Mouse (Mus musculus) lung, embryonic 14.5 days (tissue): ENCODE measurements around the gene Ccn1. TPM values are rescaled to one million over a fixed set of nuclear protein-coding genes. Genes with fewer than 3 reads are reported as not detected.

Experiments
- ATAC-seq: fragments of 200-750 bp; cut with Nextera tagmentation; 2 replicates; pipeline ENCODE4 v1.8.0; 2017; ENCODE audit warnings: mild to moderate bottlenecking, moderate TSS enrichment, moderate library complexity; ENCODE audit not compliant: insufficient read depth
- DNase-seq: peaks from one replicate; pipeline ENCODE4 v3.0.0-alpha.2; 2015
- H3K27ac ChIP-seq: fragments of 300-500 bp; sonication (generic); 2 replicates; pipeline ENCODE4 v1.5.1; 2014; ENCODE audit warnings: low read depth, mild to moderate bottlenecking, moderate library complexity
- H3K27me3 ChIP-seq: fragments of 300-500 bp; sonication (generic); 2 replicates; pipeline ENCODE4 v1.6.1; 2014; ENCODE audit warnings: low read length, control low read depth; ENCODE audit not compliant: insufficient read depth
- H3K36me3 ChIP-seq: fragments of 300-500 bp; sonication (generic); 2 replicates; pipeline ENCODE4 v1.6.1; 2014; ENCODE audit warnings: control low read depth; ENCODE audit not compliant: insufficient read depth
- H3K4me1 ChIP-seq: fragments of 300-500 bp; sonication (generic); 2 replicates; pipeline ENCODE4 v1.6.1; 2014; ENCODE audit warnings: antibody characterized with exemption, control low read depth; ENCODE audit not compliant: insufficient read depth
- H3K4me2 ChIP-seq: fragments of 300-500 bp; sonication (generic); 2 replicates; pipeline ENCODE4 v1.6.1; 2014; ENCODE audit warnings: mild to moderate bottlenecking
- H3K4me3 ChIP-seq: fragments of 300-500 bp; sonication (generic); 2 replicates; pipeline ENCODE4 v1.5.1; 2014; ENCODE audit warnings: low read depth, low read length
- H3K9ac ChIP-seq: fragments of 300-500 bp; sonication (generic); 2 replicates; pipeline ENCODE4 v1.6.1; 2014
- H3K9me3 ChIP-seq: fragments of 300-500 bp; sonication (generic); 2 replicates; pipeline ENCODE4 v1.6.1; 2016; ENCODE audit warnings: low read depth, low read length, control low read depth
- CTCF ChIP-seq: IDR thresholded peaks from 2 replicates; pipeline ENCODE4 v1.5.1; 2016; ENCODE audit warnings: antibody characterized with exemption, low read depth
- WGBS: fragments of 180-500 bp; shearing (Covaris S2); extraction: QIAGEN DNeasy Blood & Tissue Kit; methylation state at CpG from one replicate; pipeline ENCODE4 v1.1.7; 2014; 5-methylcytosine and 5-hydroxymethylcytosine counted together
- polyA plus RNA-seq: library from polyadenylated mRNA; unstranded; fragments of >200 nt; fragmentation: Nextera tagmentation; extraction: Ambion mirVana; gene quantifications from 2 replicates; pipeline ENCODE4 v1.2.1, GENCODE M21; 2014

The Ccn1 gene
- polyA plus RNA-seq, 1 experiment from 2014 or later = 41.6 TPM

- H3K9me3 ChIP-seq = no peaks in the 10 kb centered on the region
- WGBS = 11% methylated on average over 6 of the region's 6 CpGs
- no peak overlapping the region for H3K9ac ChIP-seq
- TF ChIP-seq CTCF = no peak
- ATAC-seq = peak; percentile 70; the same call in 1 of the 2 replicates
- no peak overlapping the region for H3K4me2 ChIP-seq
- DNase-seq = peak; percentile 64
- H3K4me3 ChIP-seq = no peak overlapping the region
- H3K27ac ChIP-seq = 0 out of 2 replicates have a peak overlapping the region, but pooled peaks have one; percentile 9
- H3K36me3 ChIP-seq = no peaks in the 10 kb centered on the region
- peaks cover 13% of the 10 kb centered on the region for H3K4me1 ChIP-seq
- H3K27me3 ChIP-seq = no peaks in the 10 kb centered on the region
Observed at GRCm38 (mm10) chr3:145632888-145633287, 16.9 kb downstream of the Ccn1 start.

DNA sequence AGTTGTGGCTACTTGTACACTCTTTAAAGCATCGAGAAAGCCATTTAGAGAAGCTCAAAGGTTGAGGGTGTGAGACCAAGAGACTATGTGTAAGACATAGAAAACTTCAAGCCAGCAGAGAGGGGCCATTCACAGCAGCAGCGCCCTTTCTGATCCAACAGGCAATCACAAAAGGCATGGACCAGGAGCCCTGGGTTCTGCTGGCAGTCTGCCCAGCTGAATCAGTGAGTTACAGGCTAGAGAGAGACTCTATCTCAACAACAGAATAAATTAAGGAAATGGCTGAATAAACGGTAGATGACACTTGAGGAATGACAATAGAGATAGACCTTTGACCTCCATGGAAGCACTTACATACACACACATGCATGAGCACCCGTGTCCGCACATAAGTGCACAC lies 21.1 kb downstream of the Ccn1 start:
- Histone ChIP-seq H3K4me2 (no peak overlapping the region), H3K9ac (no peak overlapping the region), H3K9me3 (no peaks in the 10 kb centered on the region), H3K27me3 (no peaks in the 10 kb centered on the region), H3K27ac (no peak overlapping the region), H3K4me3 (no peak overlapping the region), H3K4me1 (peaks cover 13% of the 10 kb centered on the region), H3K36me3 (no peaks in the 10 kb centered on the region)
- 43% methylated on average over 5 of the region's 5 CpGs for whole genome bisulfite sequencing
- ATAC-seq = no peak
- DNase-seq = peak; percentile 72
- 0 out of 2 replicates have a peak, but pooled peaks have one; percentile 17 for TF ChIP-seq CTCF

DNA sequence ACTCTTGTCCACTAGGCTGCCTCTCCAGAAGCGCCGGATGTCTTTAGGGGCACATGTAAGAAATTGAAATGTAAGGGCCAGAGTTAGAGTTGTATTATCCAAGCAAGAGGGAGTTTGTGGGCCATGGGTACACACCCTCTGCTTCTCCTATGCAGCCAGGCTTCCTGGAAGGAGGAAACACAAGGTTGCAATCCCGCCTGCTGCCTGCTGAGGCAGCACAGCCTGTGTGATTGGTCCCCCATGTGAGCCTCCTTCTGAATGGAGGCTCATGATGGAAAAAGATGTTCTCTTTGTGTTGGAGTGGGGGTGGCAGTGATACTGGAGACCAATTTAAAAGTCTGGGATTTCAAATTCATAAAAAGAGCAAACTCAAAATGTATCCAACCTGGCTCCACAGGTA lies 22.0 kb downstream of the Ccn1 start:
- no peak overlapping the region for H3K4me3 ChIP-seq
- H3K9ac ChIP-seq = no peak overlapping the region
- peak; percentile 69 for TF ChIP-seq CTCF
- H3K4me1 ChIP-seq = peaks cover 8% of the 10 kb centered on the region
- no peaks in the 10 kb centered on the region for H3K9me3 ChIP-seq
- no peaks in the 10 kb centered on the region for H3K27me3 ChIP-seq
- peak; percentile 73 for DNase-seq
- no peaks in the 10 kb centered on the region for H3K36me3 ChIP-seq
- WGBS = 79% methylated on average over 3 of the region's 3 CpGs
- ATAC-seq = no peak
- H3K4me2 ChIP-seq = no peak overlapping the region
- no peak overlapping the region for H3K27ac ChIP-seq

DNA sequence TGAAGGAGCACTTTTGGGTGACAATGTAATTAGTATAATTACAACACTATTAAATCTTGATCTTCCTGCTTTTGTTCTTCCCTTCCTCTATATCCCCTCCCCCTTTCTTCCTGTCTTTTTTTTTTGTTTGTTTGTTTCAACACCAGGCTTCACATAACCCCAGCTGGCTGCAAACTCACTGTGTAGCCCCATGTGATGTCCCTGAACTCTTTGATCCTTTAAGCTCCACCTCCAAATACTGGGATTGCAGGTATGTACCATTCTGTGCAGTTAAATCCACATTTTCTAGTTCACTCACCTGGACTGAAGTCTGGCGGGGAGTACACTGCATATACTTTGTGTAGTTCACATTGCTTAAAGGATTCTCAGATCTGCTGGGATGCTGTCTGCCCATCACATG lies 23.7 kb downstream of the Ccn1 start:
- no peaks in the 10 kb centered on the region for H3K36me3 ChIP-seq
- no peaks in the 10 kb centered on the region for H3K27me3 ChIP-seq
- no peak for ATAC-seq
- 81% methylated on average over 1 of the region's 1 CpGs for WGBS
- no peak for DNase-seq
- H3K27ac ChIP-seq = no peak overlapping the region
- no peak overlapping the region for H3K4me2 ChIP-seq
- H3K9ac ChIP-seq = no peak overlapping the region
- no peak overlapping the region for H3K4me3 ChIP-seq
- peaks cover 6% of the 10 kb centered on the region for H3K4me1 ChIP-seq
- TF ChIP-seq CTCF = no peak
- H3K9me3 ChIP-seq = no peaks in the 10 kb centered on the region

DNA sequence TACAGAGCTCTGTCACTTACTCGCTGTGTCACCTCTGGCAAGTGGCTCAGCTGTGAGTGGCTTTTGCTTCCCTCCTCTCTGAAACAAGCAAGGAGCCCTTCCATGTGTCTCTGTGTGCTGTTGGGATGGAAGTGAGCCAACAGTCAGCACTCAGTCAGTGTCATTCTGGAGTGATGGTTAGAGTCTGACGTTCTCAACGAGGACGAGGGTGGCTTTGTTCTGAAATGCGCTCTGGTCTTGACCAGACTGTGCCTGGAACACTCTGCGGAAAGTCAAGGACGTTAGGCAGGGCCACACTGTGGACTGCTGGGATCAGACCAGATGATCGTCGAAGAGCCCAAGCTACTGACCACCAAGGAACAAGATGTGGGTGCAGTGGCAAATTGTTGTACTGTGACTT lies 24.2 kb downstream of the Ccn1 start:
- WGBS = 67% methylated on average over 9 of the region's 9 CpGs
- Histone ChIP-seq H3K9me3 (no peaks in the 10 kb centered on the region), H3K4me3 (no peak overlapping the region), H3K4me1 (peaks cover 6% of the 10 kb centered on the region), H3K9ac (no peak overlapping the region), H3K36me3 (no peaks in the 10 kb centered on the region), H3K4me2 (no peak overlapping the region), H3K27ac (no peak overlapping the region), H3K27me3 (no peaks in the 10 kb centered on the region)
- ATAC-seq = peak; percentile 24; the same call in 1 of the 2 replicates
- TF ChIP-seq CTCF = no peak
- no peak for DNase-seq

- Histone ChIP-seq H3K4me2 (no peak overlapping the region), H3K9ac (no peak overlapping the region), H3K36me3 (no peaks in the 10 kb centered on the region), H3K4me1 (peaks cover 6% of the 10 kb centered on the region), H3K27ac (no peak overlapping the region), H3K9me3 (no peaks in the 10 kb centered on the region), H3K4me3 (no peak overlapping the region), H3K27me3 (no peaks in the 10 kb centered on the region)
- ATAC-seq (no peak), DNase-seq (no peak)
- TF ChIP-seq CTCF = no peak
- 88% methylated on average over 4 of the region's 4 CpGs for WGBS
Observed at GRCm38 (mm10) chr3:145624786-145625185, 25.0 kb downstream of the Ccn1 start.

DNA sequence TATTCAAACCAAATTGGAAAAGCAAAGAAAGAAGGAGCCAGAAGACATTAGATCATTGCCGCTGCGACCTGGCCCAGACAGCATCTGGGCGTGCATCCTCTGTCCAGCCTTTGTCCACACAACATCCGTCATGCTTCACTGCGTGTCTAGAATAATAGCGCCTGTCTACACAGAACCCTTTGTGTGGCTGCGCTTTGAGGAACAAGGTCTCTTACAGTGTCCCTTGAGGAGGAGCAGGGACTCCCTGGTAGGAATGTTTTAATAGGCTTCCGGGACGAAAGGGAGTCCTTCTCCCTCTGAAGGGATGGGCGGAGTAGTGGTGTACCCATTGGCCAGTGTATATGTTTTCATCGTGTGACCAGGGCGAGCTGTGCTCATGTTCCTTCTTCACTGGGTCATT lies 26.7 kb downstream of the Ccn1 start:
- Histone ChIP-seq H3K4me2 (no peak overlapping the region), H3K9me3 (no peaks in the 10 kb centered on the region), H3K4me3 (no peak overlapping the region), H3K27ac (no peak overlapping the region), H3K4me1 (no peaks in the 10 kb centered on the region), H3K27me3 (no peaks in the 10 kb centered on the region), H3K9ac (no peak overlapping the region), H3K36me3 (no peaks in the 10 kb centered on the region)
- TF ChIP-seq CTCF = no peak
- DNase-seq (peak; percentile 44), ATAC-seq (no peak; the same call in 1 of the 2 replicates)
- 62% methylated on average over 12 of the region's 12 CpGs for WGBS

DNA sequence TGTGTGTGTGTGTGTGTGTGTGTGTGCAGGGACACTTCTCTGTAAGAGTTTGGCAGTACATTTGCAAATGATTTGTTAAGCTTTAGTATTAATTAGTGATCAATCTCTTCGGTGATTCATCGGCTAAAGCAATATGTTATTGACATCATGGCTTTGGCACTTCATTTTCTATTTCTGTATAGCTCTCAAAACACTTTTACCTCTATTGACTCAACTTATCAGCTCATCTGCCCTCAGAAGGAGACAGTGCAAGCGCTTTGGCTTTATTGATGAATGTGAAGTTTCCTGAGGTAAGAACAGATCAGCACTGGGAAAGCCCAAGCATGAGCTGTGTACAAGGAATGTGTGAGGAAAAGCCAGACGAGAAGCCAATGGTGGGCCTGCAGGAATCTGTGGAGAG lies 28.6 kb downstream of the Ccn1 start:
- WGBS = 64% methylated on average over 4 of the region's 4 CpGs
- Histone ChIP-seq H3K9ac (no peak overlapping the region), H3K36me3 (no peaks in the 10 kb centered on the region), H3K4me3 (no peak overlapping the region), H3K27ac (no peak overlapping the region), H3K27me3 (no peaks in the 10 kb centered on the region), H3K4me1 (no peaks in the 10 kb centered on the region), H3K4me2 (no peak overlapping the region), H3K9me3 (no peaks in the 10 kb centered on the region)
- TF ChIP-seq CTCF = no peak
- DNase-seq = no peak
- no peak for ATAC-seq
